Mouse (Mus musculus) brain, embryonic 14.5 days (tissue): ENCODE results near the gene Sftpa1. TPM values are rescaled to one million over a fixed set of nuclear protein-coding genes. Genes with fewer than 3 reads are reported as not detected.

Experiments
- DNase-seq: peaks from one replicate; pipeline ENCODE4 v3.0.0-alpha.2; 2011; ENCODE audit warnings: low read depth
- CTCF ChIP-seq: fragments of 200-500 bp; IDR thresholded peaks from 2 replicates; pipeline ENCODE4 v1.5.1; 2012; ENCODE audit warnings: inconsistent platforms, mild to moderate bottlenecking, moderate library complexity, borderline replicate concordance; ENCODE audit not compliant: insufficient read depth, insufficient read length; ENCODE audit errors: extremely low read depth
- POLR2A ChIP-seq: fragments of 200-500 bp; IDR thresholded peaks from 2 replicates; pipeline ENCODE4 v1.6.1; 2012; ENCODE audit warnings: mild to moderate bottlenecking, inconsistent platforms, borderline replicate concordance; ENCODE audit not compliant: poor library complexity, insufficient read depth, insufficient read length, severe bottlenecking; ENCODE audit errors: extremely low read depth
- polyA plus RNA-seq: library from polyadenylated mRNA; depleted of rRNA; stranded (reverse); fragments of >200 nt; gene quantifications from 2 replicates; pipeline ENCODE4 v1.2.3, GENCODE M21; 2012

Sftpa1 gene
- polyA plus RNA-seq, 1 experiment, result not detected

- no peak for DNase-seq
- TF ChIP-seq POLR2A (no peak), CTCF (no peak)
Measured at GRCm38 (mm10) chr14:41111031-41111668, 20.4 kb upstream of the Sftpa1 start.

- DNase-seq, result no peak
- TF ChIP-seq CTCF (no peak), POLR2A (no peak)
Measured at GRCm38 (mm10) chr14:41112944-41113343, 18.6 kb upstream of the Sftpa1 start.

- no peak for DNase-seq
- no peak for TF ChIP-seq POLR2A
- no peak for TF ChIP-seq CTCF
Measured at GRCm38 (mm10) chr14:41116271-41116670, 15.3 kb upstream of the Sftpa1 start.

- no peak for TF ChIP-seq CTCF
- no peak for DNase-seq
Measured at GRCm38 (mm10) chr14:41124683-41125082, 6.9 kb upstream of the Sftpa1 start.

GRCm38 (mm10) chr14:41127997-41128396, 3.6 kb upstream of the Sftpa1 start:
- TF ChIP-seq CTCF (peak; percentile 64; the same call in 1 of the 2 replicates), POLR2A (no peak)
- DNase-seq, result peak; percentile 58

GRCm38 (mm10) chr14:41137006-41137405, 5.4 kb downstream of the Sftpa1 start:
- DNase-seq, result no peak
- no peak for TF ChIP-seq POLR2A
- TF ChIP-seq CTCF, result no peak

- DNase-seq, result no peak
- TF ChIP-seq CTCF, result no peak
- TF ChIP-seq POLR2A, result no peak
Measured at GRCm38 (mm10) chr14:41140686-41141085, 9.1 kb downstream of the Sftpa1 start.

- TF ChIP-seq POLR2A (no peak), CTCF (no peak)
- no peak for DNase-seq
Measured at GRCm38 (mm10) chr14:41146035-41146434, 14.5 kb downstream of the Sftpa1 start.

- DNase-seq, result no peak
- no peak for TF ChIP-seq POLR2A
- TF ChIP-seq CTCF, result no peak
Measured at GRCm38 (mm10) chr14:41146922-41147321, 15.3 kb downstream of the Sftpa1 start.

- no peak for DNase-seq
- no peak for TF ChIP-seq POLR2A
- no peak for TF ChIP-seq CTCF
Measured at GRCm38 (mm10) chr14:41147356-41147755, 15.8 kb downstream of the Sftpa1 start.

GRCm38 (mm10) chr14:41151220-41151898, 19.8 kb downstream of the Sftpa1 start, which contains the start of gene Mbl1:
TSS of gene Mbl1 (plus strand) at chr14:41151458.
- DNase-seq, result no peak
- TF ChIP-seq POLR2A (no peak), CTCF (no peak)

GRCm38 (mm10) chr14:41160076-41160475, 28.5 kb downstream of the Sftpa1 start:
- TF ChIP-seq POLR2A, result no peak
- no peak for TF ChIP-seq CTCF
- no peak for DNase-seq
